Mouse (Mus musculus): Measurements from ENCODE around the gene Creb3l2. TPM values are rescaled to one million over a fixed set of nuclear protein-coding genes. Genes with fewer than 3 reads are reported as not detected.

Gene Creb3l2
- 3.2 and 8.2 TPM in 2 replicates for polyA plus RNA-seq (2011; ENCODE audit: insufficient read depth, insufficient read length, low replicate concordance, missing spikeins)

DNA sequence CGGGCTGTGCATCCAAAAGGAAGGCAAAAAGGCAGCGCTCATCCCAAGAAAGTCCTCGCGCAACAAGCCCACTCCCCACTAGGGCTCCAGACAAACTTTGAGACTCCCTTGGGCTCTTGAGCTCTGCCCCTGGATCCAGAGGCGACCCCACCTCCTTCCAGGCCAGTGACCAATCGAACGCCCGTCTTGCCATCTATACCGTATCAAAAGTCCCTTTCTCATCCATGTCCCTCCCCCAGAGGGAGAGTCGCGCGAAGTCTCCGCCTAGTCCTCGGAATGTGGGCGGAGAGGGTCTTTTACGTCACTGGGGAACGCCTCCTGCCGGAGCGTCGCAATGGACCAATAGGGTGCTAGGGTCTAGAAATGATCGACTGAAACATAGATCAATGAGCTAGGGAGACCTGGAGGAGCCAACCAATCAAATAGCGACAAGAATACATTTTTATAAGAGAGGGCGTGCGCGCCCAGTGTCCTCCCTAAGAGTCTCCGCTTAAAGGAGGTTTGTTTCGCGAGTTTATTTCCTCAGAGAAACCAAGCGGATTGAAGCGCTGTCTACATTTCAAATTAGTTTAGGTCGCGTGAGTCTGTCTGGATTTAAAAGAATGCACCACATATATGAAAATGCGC is at the start of gene Creb3l2:
TSS of gene Creb3l2 (minus strand) at position 106 of the 627 bp plus-strand sequence.
- WGBS: under 1% methylated on average over 33 of the region's 33 CpGs
- Histone ChIP-seq H3K4me1 (ENCODE audit: control insufficient read depth, insufficient read depth, low read length) (no peaks in the 10 kb centered on the region; the same call in 1 of the 2 replicates), H3K4me3 (replicated peaks; ENCODE audit: control insufficient read depth, low read depth, low read length) (peak within 1 kb of the TSS; percentile 68), H3K27ac (ENCODE audit: control insufficient read depth, insufficient read depth, low read depth, low read length, poor library complexity) (peak within 1 kb of the TSS; percentile 27; the same call in 1 of the 2 replicates)
- TF ChIP-seq CTCF (IDR thresholded peaks at IDR 0.05; ENCODE audit: control insufficient read depth, insufficient read depth, low read length): no peak
- no peak; the same call in 1 of the 2 replicates for TF ChIP-seq POLR2A (IDR thresholded peaks at IDR 0.05; ENCODE audit: borderline replicate concordance, control insufficient read depth, low read depth, low read length)

- H3K4me3 ChIP-seq (replicated peaks; ENCODE audit: control insufficient read depth, low read depth, low read length): no peak overlapping the region
- no peaks in the 10 kb centered on the region for H3K4me1 ChIP-seq (ENCODE audit: control insufficient read depth, insufficient read depth, low read length)
- no peak overlapping the region for H3K27ac ChIP-seq (ENCODE audit: control insufficient read depth, insufficient read depth, low read depth, low read length, poor library complexity)
- 77% methylated on average over 4 of the region's 4 CpGs for WGBS
- TF ChIP-seq CTCF (IDR thresholded peaks at IDR 0.05; ENCODE audit: control insufficient read depth, insufficient read depth, low read length) (no peak), POLR2A (IDR thresholded peaks at IDR 0.05; ENCODE audit: borderline replicate concordance, control insufficient read depth, low read depth, low read length) (no peak)
Measured at GRCm38 (mm10) chr6:37486502-37486901, 44.6 kb upstream of the Creb3l2 start.

GRCm38 (mm10) chr6:37484588-37485070 is 42.7 kb upstream of the Creb3l2 start:
- TF ChIP-seq POLR2A (IDR thresholded peaks at IDR 0.05; ENCODE audit: borderline replicate concordance, control insufficient read depth, low read depth, low read length) (no peak), CTCF (IDR thresholded peaks at IDR 0.05; ENCODE audit: control insufficient read depth, insufficient read depth, low read length) (no peak)
- WGBS: 77% methylated on average over 1 of the region's 1 CpGs
- Histone ChIP-seq H3K4me1 (ENCODE audit: control insufficient read depth, insufficient read depth, low read length) (no peaks in the 10 kb centered on the region), H3K4me3 (replicated peaks; ENCODE audit: control insufficient read depth, low read depth, low read length) (no peak overlapping the region), H3K27ac (ENCODE audit: control insufficient read depth, insufficient read depth, low read depth, low read length, poor library complexity) (no peak overlapping the region)

DNA sequence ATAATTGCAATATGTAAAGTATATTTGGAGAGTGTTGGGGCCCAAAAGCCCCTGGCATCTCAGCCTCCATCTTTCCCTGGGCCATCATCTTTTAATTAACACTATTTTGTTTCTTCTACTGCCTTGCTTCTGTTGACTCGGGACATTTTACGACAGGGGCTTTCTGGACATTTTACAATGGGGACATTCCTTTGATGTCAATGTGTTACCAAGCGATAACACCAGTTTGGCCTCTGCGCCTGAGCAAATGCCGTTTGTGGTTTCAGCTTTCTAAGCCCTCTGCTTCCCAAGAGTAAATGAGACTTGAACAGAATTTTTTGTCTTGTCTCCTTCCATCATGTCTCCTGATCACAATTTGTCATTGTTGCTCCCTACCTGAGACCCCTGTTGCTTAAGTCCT is 41.3 kb upstream of the Creb3l2 start:
- 60% methylated on average over 5 of the region's 5 CpGs for WGBS
- Histone ChIP-seq H3K4me3 (replicated peaks; ENCODE audit: control insufficient read depth, low read depth, low read length) (no peak overlapping the region), H3K27ac (ENCODE audit: control insufficient read depth, insufficient read depth, low read depth, low read length, poor library complexity) (no peak overlapping the region), H3K4me1 (ENCODE audit: control insufficient read depth, insufficient read depth, low read length) (no peaks in the 10 kb centered on the region)
- no peak for TF ChIP-seq POLR2A (IDR thresholded peaks at IDR 0.05; ENCODE audit: borderline replicate concordance, control insufficient read depth, low read depth, low read length)
- TF ChIP-seq CTCF (IDR thresholded peaks at IDR 0.05; ENCODE audit: control insufficient read depth, insufficient read depth, low read length): no peak

DNA sequence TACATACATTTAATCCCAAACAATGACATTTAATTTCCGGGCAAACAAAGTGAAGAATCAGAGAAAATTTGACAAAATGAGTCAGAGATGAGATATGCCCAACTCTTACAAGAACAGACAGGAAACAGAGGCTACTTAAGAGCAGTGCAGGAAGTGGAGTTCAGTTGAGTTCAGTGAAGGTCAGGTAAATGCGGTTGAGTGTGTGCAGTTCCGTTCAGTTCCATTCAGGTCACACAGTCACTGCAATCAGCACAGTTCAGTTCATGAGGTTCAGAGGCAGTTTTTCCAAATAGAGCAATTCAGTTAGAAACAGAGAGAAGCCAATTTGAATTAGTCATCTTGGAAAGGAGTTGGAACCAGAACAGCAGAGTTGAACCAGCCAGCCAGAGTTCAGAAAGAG is 39.2 kb upstream of the Creb3l2 start:
- TF ChIP-seq CTCF (IDR thresholded peaks at IDR 0.05; ENCODE audit: control insufficient read depth, insufficient read depth, low read length) (no peak), POLR2A (IDR thresholded peaks at IDR 0.05; ENCODE audit: borderline replicate concordance, control insufficient read depth, low read depth, low read length) (no peak)
- 78% methylated on average over 3 of the region's 3 CpGs for WGBS
- Histone ChIP-seq H3K4me1 (ENCODE audit: control insufficient read depth, insufficient read depth, low read length) (no peaks in the 10 kb centered on the region), H3K27ac (ENCODE audit: control insufficient read depth, insufficient read depth, low read depth, low read length, poor library complexity) (no peak overlapping the region), H3K4me3 (replicated peaks; ENCODE audit: control insufficient read depth, low read depth, low read length) (no peak overlapping the region)

- TF ChIP-seq CTCF (IDR thresholded peaks at IDR 0.05; ENCODE audit: control insufficient read depth, insufficient read depth, low read length): no peak
- H3K4me3 ChIP-seq (replicated peaks; ENCODE audit: control insufficient read depth, low read depth, low read length): no peak overlapping the region
- H3K27ac ChIP-seq (ENCODE audit: control insufficient read depth, insufficient read depth, low read depth, low read length, poor library complexity): no peak overlapping the region
- no peaks in the 10 kb centered on the region for H3K4me1 ChIP-seq (ENCODE audit: control insufficient read depth, insufficient read depth, low read length)
Measured at GRCm38 (mm10) chr6:37480008-37480407, 38.1 kb upstream of the Creb3l2 start.

GRCm38 (mm10) chr6:37478481-37478880 is 36.5 kb upstream of the Creb3l2 start:
- Histone ChIP-seq H3K27ac (ENCODE audit: control insufficient read depth, insufficient read depth, low read depth, low read length, poor library complexity) (no peak overlapping the region), H3K4me3 (replicated peaks; ENCODE audit: control insufficient read depth, low read depth, low read length) (no peak overlapping the region), H3K4me1 (ENCODE audit: control insufficient read depth, insufficient read depth, low read length) (no peaks in the 10 kb centered on the region)
- 81% methylated on average over 2 of the region's 2 CpGs for WGBS
- no peak for TF ChIP-seq POLR2A (IDR thresholded peaks at IDR 0.05; ENCODE audit: borderline replicate concordance, control insufficient read depth, low read depth, low read length)

DNA sequence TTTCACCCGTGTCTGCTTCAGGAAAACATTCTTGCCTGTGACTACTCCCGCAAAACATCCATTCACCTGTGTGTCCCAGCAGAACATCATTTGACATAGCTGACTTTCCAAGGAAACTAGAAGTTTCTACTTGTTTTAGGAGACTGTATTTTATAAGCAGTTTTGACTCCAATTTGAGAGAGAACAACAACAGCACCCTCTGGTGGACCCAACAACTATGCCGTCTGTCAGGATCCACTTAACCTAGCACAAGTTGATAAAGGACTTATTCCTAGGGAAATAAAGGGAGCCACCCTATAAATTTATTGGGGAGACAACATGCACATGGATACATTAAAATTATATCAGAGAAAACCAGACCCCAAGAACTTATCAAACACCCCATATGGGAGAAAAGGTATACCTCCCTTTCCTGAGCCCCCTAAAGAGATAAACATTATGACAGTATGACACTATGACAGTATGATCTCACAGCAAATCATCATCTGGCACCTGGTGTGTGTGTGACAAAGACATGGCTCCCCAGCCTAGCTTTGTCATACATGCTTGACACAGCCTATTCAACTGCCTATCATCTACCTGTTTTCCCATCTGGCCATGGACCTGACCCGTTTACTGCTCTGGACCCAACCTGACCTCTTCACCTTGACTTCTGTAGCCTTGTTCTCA is 31.9 kb upstream of the Creb3l2 start:
- no peak overlapping the region for H3K27ac ChIP-seq (ENCODE audit: control insufficient read depth, insufficient read depth, low read depth, low read length, poor library complexity)
- whole genome bisulfite sequencing: 80% methylated on average over 4 of the region's 4 CpGs
- H3K4me3 ChIP-seq (replicated peaks; ENCODE audit: control insufficient read depth, low read depth, low read length): no peak overlapping the region
- no peak for TF ChIP-seq POLR2A (IDR thresholded peaks at IDR 0.05; ENCODE audit: borderline replicate concordance, control insufficient read depth, low read depth, low read length)
- TF ChIP-seq CTCF (IDR thresholded peaks at IDR 0.05; ENCODE audit: control insufficient read depth, insufficient read depth, low read length): no peak
- no peaks in the 10 kb centered on the region for H3K4me1 ChIP-seq (ENCODE audit: control insufficient read depth, insufficient read depth, low read length)

All from bone marrow, adult 2 months (tissue).